Mouse (Mus musculus) adrenal gland, adult (tissue): ENCODE measurements around the gene Cand2.
A peak's percentile ranks its signal among the peaks of the same experiment; 100 is the strongest.

Experiments used
- DNase-seq, 2 experiments: peaks; one replicate each; pipeline ENCODE4 v3.0.0; 2022 to 2023; ENCODE audit warnings: low spot score in 1 of 2; ENCODE audit not compliant: inconsistent age in 2 of 2

Gene Cand2

GRCm38 (mm10) chr6:115774501-115774921, at the start of gene Cand2:
Cand2 (plus strand) TSS chr6:115774538.
- peak; percentile 46 to 77 for DNase-seq

GRCm38 (mm10) chr6:115727108-115727507, 47.2 kb upstream of the Cand2 start:
- DNase-seq, result peak; percentile 41 to 78

- DNase-seq, result no peak
These were observed 46.8 kb upstream of the Cand2 start for GRCm38 (mm10) chr6:115727570-115727969.

- DNase-seq, result no peak
These were observed 43.6 kb upstream of the Cand2 start for GRCm38 (mm10) chr6:115730560-115731342.

- DNase-seq, result no peak
These were observed 41.9 kb upstream of the Cand2 start for GRCm38 (mm10) chr6:115732341-115732928.

GRCm38 (mm10) chr6:115734909-115735308, 39.4 kb upstream of the Cand2 start:
- DNase-seq, result peak; percentile 33 to 61

- DNase-seq, result peak in 1 of 2 experiments; percentile 50
These were observed 35.3 kb upstream of the Cand2 start for GRCm38 (mm10) chr6:115739056-115739455.

- DNase-seq, result peak in 1 of 2 experiments; percentile 57
These were observed 30.8 kb upstream of the Cand2 start for GRCm38 (mm10) chr6:115743569-115743968.

GRCm38 (mm10) chr6:115746326-115746725, 28.0 kb upstream of the Cand2 start:
- DNase-seq, result no peak

- DNase-seq, result no peak
These were observed 18.8 kb upstream of the Cand2 start for GRCm38 (mm10) chr6:115755536-115755935.

- DNase-seq, result no peak
These were observed 15.3 kb upstream of the Cand2 start for GRCm38 (mm10) chr6:115758981-115759435.

- DNase-seq, result peak in 1 of 2 experiments; percentile 30
These were observed 14.9 kb upstream of the Cand2 start for GRCm38 (mm10) chr6:115759461-115759860.

- no peak for DNase-seq
These were observed 14.2 kb upstream of the Cand2 start for GRCm38 (mm10) chr6:115760137-115760536.

GRCm38 (mm10) chr6:115760982-115761381, 13.4 kb upstream of the Cand2 start:
- DNase-seq, result no peak

GRCm38 (mm10) chr6:115761995-115762756, 12.2 kb upstream of the Cand2 start, which contains the start of gene Tmem40:
Tmem40 (minus strand) TSS chr6:115762410.
- DNase-seq, result no peak

- peak; percentile 58 to 67 for DNase-seq
These were observed 10.2 kb upstream of the Cand2 start for GRCm38 (mm10) chr6:115764179-115764578.

GRCm38 (mm10) chr6:115767357-115767756, 7.0 kb upstream of the Cand2 start:
- DNase-seq, result no peak

- peak in 1 of 2 experiments; percentile 34 for DNase-seq
These were observed 6.1 kb upstream of the Cand2 start for GRCm38 (mm10) chr6:115768207-115768606.

- DNase-seq, result no peak
These were observed 4.2 kb upstream of the Cand2 start for GRCm38 (mm10) chr6:115770059-115770670.

- DNase-seq, result no peak
These were observed 3.5 kb upstream of the Cand2 start for GRCm38 (mm10) chr6:115770852-115771251.

- DNase-seq, result no peak
These were observed 2.1 kb upstream of the Cand2 start for GRCm38 (mm10) chr6:115772201-115772600.
